Mouse (Mus musculus) olfactory bulb, adult 2 months (tissue): ENCODE measurements around the gene Cdk8. TPM values are rescaled to one million over a fixed set of nuclear protein-coding genes. Genes with fewer than 3 reads are reported as not detected.

Experiments
- H3K27ac ChIP-seq: fragments of 200-500 bp; 2 replicates; pipeline ENCODE4 v1.5.1; 2012; ENCODE audit warnings: low read depth, low read length; ENCODE audit not compliant: insufficient read depth
- H3K4me1 ChIP-seq: fragments of 200-500 bp; 2 replicates; pipeline ENCODE4 v1.6.1; 2012; ENCODE audit warnings: low read length; ENCODE audit not compliant: control insufficient read depth, insufficient read depth
- H3K4me3 ChIP-seq: fragments of 200-500 bp; 2 replicates; pipeline ENCODE4 v1.5.1; 2012; ENCODE audit warnings: mild to moderate bottlenecking, low read depth, low read length, moderate library complexity; ENCODE audit not compliant: insufficient read depth
- CTCF ChIP-seq: fragments of 200-500 bp; IDR thresholded peaks from 2 replicates; pipeline ENCODE4 v1.5.1; 2012; ENCODE audit warnings: low read depth, mild to moderate bottlenecking, low read length, moderate library complexity; ENCODE audit not compliant: insufficient read depth
- POLR2A ChIP-seq: fragments of 200-500 bp; IDR thresholded peaks from 2 replicates; pipeline ENCODE4 v1.6.1; 2012; ENCODE audit warnings: mild to moderate bottlenecking, low read depth, low read length, moderate library complexity; ENCODE audit not compliant: insufficient read depth
- WGBS: fragments of 180-500 bp; shearing (Covaris S2); methylation state at CpG from one replicate; pipeline ENCODE4 v1.1.7; 2018; 5-methylcytosine and 5-hydroxymethylcytosine counted together
- polyA plus RNA-seq: library from polyadenylated mRNA; stranded (reverse); fragments of >200 nt; gene quantifications from 2 replicates; pipeline ENCODE4 v1.2.4, GENCODE M21; 2012; ENCODE audit warnings: low replicate concordance; ENCODE audit not compliant: missing spikeins, insufficient read depth, insufficient read length

Gene Cdk8
- polyA plus RNA-seq, 1 experiment, result not detected

DNA sequence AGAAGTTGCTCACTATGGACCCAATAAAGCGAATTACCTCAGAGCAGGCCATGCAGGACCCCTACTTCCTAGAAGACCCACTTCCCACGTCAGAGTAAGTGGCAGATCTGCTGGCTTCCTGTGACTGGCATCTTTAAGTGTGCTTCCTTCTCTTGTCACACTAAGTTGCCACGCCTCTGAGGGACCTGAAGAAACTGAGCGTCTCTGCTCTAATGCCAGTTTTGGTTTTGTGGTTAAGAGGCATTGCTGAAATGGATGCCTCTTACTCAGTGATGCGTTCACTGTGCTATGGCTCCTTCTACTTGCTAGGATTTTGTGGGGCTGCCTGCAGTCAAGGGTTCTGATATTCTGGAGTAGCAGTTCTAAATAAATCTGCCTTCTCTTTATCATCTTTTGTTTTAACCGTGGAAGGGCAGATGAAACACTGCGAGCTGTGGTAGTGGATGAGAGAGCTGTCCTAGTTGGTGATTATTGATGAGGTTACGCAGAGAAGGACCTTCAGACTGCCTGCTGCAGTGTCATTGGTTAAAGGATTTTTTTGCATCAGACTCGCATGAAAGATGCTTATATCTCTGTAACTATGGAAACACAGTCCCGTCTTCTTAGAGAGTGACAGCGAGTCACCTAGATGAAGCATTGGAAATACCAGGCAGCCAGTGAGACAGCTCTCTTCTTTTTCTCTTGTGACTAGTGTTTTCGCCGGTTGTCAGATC lies 67.9 kb downstream of the Cdk8 start:
- TF ChIP-seq CTCF (no peak), POLR2A (no peak)
- H3K4me3 ChIP-seq, result no peak overlapping the region
- 84% methylated on average over 13 of the region's 13 CpGs for WGBS
- H3K27ac ChIP-seq, result no peak overlapping the region
- H3K4me1 ChIP-seq, result no peaks in the 10 kb centered on the region

DNA sequence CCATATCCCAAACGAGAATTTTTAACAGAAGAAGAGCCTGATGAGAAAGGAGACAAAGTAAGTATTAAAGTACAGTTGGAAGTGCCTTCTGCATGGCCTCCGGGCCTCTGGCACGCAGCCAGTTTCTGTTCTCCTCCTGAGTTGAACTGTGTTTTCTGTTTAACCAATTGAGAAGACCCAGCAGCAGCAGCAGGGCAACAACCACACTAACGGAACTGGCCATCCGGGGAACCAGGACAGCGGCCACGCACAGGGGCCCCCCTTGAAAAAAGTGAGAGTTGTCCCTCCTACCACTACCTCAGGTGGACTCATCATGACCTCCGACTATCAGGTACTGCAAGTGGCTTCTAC lies 68.5 kb downstream of the Cdk8 start:
- 65% methylated on average over 8 of the region's 8 CpGs for WGBS
- Histone ChIP-seq H3K27ac (no peak overlapping the region), H3K4me3 (no peak overlapping the region), H3K4me1 (no peaks in the 10 kb centered on the region)
- TF ChIP-seq POLR2A, result no peak
- no peak for TF ChIP-seq CTCF

DNA sequence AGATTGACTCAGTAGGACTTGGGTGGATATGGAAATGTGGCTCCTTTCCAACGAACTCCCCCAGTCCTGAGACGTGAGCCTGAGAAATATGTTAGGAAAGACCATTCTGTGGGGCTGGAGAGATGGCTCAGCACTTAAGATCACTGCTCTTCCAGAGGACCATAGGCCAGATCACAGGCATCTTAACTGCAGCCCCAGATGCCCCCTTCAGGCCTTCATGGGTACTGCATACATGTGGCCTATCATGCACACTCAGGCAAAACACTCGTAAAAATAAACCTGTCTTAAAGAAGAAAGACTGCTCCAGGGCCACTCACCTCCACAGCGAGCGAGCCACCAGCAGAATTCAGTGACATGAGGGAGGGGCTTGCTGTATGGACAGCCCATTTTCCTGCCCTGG lies 72.4 kb downstream of the Cdk8 start:
- WGBS, result 74% methylated on average over 5 of the region's 5 CpGs
- no peaks in the 10 kb centered on the region; the same call in 1 of the 2 replicates for H3K4me1 ChIP-seq
- no peak overlapping the region for H3K4me3 ChIP-seq
- peak; percentile 38; the same call in 1 of the 2 replicates for TF ChIP-seq CTCF
- no peak for TF ChIP-seq POLR2A
- no peak overlapping the region for H3K27ac ChIP-seq

DNA sequence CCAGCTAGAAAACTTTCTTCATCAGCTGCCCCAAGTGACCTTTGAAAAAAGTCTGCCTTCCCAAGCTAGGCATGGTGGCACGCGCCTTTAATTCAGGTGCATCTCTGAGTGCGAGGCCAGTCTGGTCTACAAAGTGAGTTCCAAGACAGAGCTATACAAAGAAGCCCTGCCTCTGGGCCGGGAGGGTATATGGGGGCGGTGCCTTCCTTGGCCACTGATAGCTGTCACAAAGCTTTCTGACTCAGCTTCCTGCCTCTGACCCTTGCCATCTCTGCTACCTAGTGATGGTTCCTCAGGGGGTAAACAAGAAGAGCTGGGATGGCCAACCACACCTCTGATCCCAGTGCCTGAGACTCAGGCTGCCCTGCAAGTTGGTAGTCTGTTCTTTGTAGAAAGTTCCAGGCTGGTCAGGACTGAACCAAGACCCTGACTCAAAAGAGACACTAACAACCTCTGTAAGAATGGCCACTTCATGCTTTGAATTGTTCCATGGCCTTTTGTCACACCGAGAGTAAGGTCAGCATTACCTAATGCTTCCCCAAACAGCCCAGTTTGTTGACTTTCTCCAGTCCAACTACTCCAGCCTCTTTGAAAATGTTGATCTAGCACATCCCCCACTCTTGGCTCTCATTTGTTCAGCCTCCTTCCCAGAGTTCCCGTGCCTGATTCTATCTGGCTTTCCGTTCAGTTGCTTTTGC lies 76.2 kb downstream of the Cdk8 start:
- Histone ChIP-seq H3K4me3 (no peak overlapping the region), H3K27ac (no peak overlapping the region), H3K4me1 (no peaks in the 10 kb centered on the region; the same call in 1 of the 2 replicates)
- TF ChIP-seq CTCF (no peak), POLR2A (no peak)
- WGBS, result 84% methylated on average over 8 of the region's 8 CpGs

DNA sequence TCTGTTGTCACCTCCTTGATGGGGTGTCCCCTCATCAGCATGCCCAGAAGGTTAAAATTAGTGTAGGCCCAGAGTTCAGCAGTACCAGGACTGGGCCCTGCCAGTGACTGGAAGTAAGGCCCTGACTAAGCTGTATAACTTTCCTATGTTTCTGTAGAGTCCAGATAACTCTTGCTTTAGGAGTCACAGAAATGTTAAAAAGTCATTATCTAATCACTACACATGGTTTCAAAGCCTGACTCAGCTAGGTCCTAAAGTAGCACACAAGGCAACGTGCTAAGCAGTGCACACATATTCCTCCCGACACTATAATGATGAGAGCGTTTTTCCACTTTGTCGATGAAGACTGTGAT lies 76.7 kb downstream of the Cdk8 start:
- 93% methylated on average over 4 of the region's 4 CpGs for WGBS
- no peak overlapping the region for H3K4me3 ChIP-seq
- H3K27ac ChIP-seq, result no peak overlapping the region
- TF ChIP-seq POLR2A, result no peak
- TF ChIP-seq CTCF, result no peak
- H3K4me1 ChIP-seq, result no peaks in the 10 kb centered on the region; the same call in 1 of the 2 replicates

DNA sequence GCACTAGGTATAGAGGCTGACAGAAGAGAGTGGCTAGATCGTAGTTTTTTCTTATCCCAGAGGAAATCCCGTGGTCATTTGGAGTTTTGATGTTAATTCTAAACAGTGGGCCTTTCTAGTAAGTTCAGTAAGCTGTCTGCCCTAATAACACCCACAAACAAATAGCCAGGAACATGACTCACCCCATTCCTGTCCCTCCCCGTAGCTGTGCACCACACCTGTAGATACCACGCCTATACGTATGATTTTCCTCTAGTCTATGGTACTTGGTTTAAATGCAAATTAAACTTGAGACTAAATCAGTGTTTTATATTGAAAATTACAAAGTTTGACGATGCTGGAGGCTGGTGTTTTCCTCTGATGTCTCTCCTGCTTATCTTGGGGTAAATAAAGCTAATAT lies 83.5 kb downstream of the Cdk8 start:
- 81% methylated on average over 6 of the region's 6 CpGs for WGBS
- Histone ChIP-seq H3K4me1 (peaks cover 9% of the 10 kb centered on the region), H3K27ac (no peak overlapping the region), H3K4me3 (no peak overlapping the region)
- TF ChIP-seq POLR2A, result no peak

DNA sequence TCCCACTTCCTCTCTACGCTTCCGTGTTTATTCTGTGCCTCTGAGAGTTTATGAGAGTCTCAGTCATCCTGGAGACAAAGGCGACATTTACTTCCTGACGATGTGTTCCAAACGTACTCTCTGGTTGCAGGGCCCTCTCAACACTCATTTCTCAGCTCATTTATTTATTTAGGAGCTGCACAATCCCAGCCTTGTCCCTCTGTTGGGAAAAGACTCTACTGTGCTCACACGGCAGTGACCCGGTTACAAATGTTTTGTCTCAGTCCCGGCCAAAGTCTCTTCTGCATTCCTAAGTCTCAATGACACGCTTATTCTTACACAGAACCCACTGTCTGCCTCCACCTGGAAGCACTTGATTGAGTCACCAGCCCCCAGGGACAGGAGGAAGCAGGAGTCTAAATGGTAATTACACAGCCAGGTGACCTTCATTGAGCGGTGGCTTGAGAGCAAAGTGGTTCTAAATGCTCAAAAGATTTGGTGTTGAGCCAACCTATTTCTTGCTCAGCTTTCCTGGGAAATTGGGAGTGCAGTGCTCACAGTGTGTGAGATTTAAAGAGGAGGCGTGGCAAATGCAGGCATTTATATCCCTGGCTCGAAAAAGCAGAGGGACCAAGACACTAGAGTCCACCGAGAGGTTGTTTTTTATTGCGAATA lies 84.4 kb downstream of the Cdk8 start:
- Histone ChIP-seq H3K4me1 (peaks cover 9% of the 10 kb centered on the region), H3K4me3 (no peak overlapping the region), H3K27ac (0 out of 2 replicates have a peak overlapping the region, but pooled peaks have one; percentile 28)
- TF ChIP-seq CTCF (no peak), POLR2A (no peak)
- WGBS, result 22% methylated on average over 14 of the region's 14 CpGs

DNA sequence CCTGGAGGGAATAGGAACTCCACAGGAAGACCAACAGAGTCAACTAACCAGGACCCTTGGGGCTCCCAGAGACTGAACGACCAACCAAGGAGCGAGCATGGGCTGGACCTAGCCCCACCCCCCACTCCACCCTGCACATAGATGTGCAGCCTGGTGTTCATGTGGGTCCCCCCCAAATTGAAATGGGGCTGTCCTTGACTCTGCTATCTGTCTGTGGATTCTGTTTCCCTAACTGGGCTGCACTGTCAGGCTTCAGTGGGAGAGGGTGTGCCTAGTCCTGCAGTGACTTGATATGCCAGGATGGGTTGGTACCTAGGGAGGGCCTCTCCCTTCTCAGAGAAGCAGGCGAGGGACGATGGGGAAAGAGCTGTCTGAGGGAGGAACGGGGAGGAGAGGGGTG lies 85.3 kb downstream of the Cdk8 start:
- Histone ChIP-seq H3K27ac (no peak overlapping the region), H3K4me3 (no peak overlapping the region), H3K4me1 (peaks cover 9% of the 10 kb centered on the region)
- TF ChIP-seq CTCF (no peak), POLR2A (no peak)
- WGBS, result 93% methylated on average over 5 of the region's 5 CpGs

DNA sequence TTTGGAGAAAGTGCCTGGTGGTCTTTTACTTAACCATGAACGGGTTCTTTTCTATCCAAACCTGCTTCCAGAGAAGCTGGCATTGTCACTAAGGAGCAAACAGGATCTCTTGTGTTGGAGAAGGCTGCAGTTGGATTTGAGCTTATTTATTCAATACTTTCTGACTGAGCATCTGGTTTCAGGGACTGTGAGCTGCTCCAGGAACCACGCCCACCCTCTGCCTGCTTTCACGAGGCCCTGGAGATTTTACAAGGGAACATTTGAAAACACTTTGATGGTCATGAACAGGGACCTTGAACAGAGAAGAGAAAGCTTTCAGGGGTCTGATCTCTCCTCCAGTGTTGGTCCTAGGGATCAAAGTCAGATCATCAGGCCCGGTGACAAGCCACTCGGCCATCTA lies 87.0 kb downstream of the Cdk8 start:
- WGBS, result 65% methylated on average over 5 of the region's 5 CpGs
- H3K27ac ChIP-seq, result no peak overlapping the region

More for the DNA sequence above, 87.0 kb downstream of the Cdk8 start:
- no peak for TF ChIP-seq POLR2A
- Histone ChIP-seq H3K4me3 (no peak overlapping the region), H3K4me1 (peaks cover 9% of the 10 kb centered on the region)
